ENCODE assay signal across 7 mouse cellular contexts in genomic region chr2:125865585-125865984, GRCm38 (mm10). TPM values are rescaled to one million over a fixed set of nuclear protein-coding genes. Genes with fewer than 3 reads are reported as not detected.
DNase-seq lines count a peak whose midpoint lies in the region; ATAC-seq and TF ChIP-seq lines count a peak whose summit lies in the region.

No protein-coding gene starts in this region.

- H3K4me3 ChIP-seq in lung, embryonic 15.5 days: peak overlapping the region; percentile 60
- no peak overlapping the region for H3K4me3 ChIP-seq in forebrain, embryonic 11.5 days (ENCODE audit: low read depth, low read length)
- H3K4me3 ChIP-seq in limb, embryonic 12.5 days (replicated peaks): peak overlapping the region; percentile 60; the same call in 1 of the 2 replicates
- H3K4me3 ChIP-seq in stomach, embryonic 15.5 days (replicated peaks): peak overlapping the region; percentile 57; the same call in 1 of the 2 replicates
- H3K4me3 ChIP-seq in lung, adult 2 months (replicated peaks; ENCODE audit: extremely low read depth, low read depth, low read length): no peak overlapping the region

- H3K27ac ChIP-seq in lung, embryonic 15.5 days: no peak overlapping the region
- H3K27ac ChIP-seq in forebrain, embryonic 11.5 days (ENCODE audit: low read depth, low read length): no peak overlapping the region
- H3K27ac ChIP-seq in limb, embryonic 12.5 days: 0 out of 2 replicates have a peak overlapping the region, but pooled peaks have one; percentile 53
- H3K27ac ChIP-seq in stomach, embryonic 15.5 days: no peak overlapping the region

- no peaks in the 10 kb centered on the region for H3K36me3 ChIP-seq in lung, embryonic 15.5 days
- H3K36me3 ChIP-seq in forebrain, embryonic 11.5 days (ENCODE audit: control insufficient read depth, insufficient read depth, low read length): no peaks in the 10 kb centered on the region
- H3K36me3 ChIP-seq in limb, embryonic 12.5 days: no peaks in the 10 kb centered on the region
- H3K36me3 ChIP-seq in stomach, embryonic 15.5 days: no peaks in the 10 kb centered on the region

- TF ChIP-seq POLR2A in lung, adult 2 months (IDR thresholded peaks at IDR 0.05; ENCODE audit: borderline replicate concordance, extremely low read depth, low read depth, low read length): no peak

- peaks cover 14% of the 10 kb centered on the region; the same call in 1 of the 2 replicates for H3K4me1 ChIP-seq in lung, embryonic 15.5 days
- no peaks in the 10 kb centered on the region for H3K4me1 ChIP-seq in forebrain, embryonic 11.5 days (replicated peaks; ENCODE audit: control insufficient read depth, insufficient read depth, low read length)
- H3K4me1 ChIP-seq in limb, embryonic 12.5 days (replicated peaks): peaks cover 12% of the 10 kb centered on the region
- H3K4me1 ChIP-seq in stomach, embryonic 15.5 days: no peaks in the 10 kb centered on the region
- H3K4me1 ChIP-seq in lung, adult 2 months (ENCODE audit: control insufficient read depth, insufficient read depth, low read length): peaks cover 4% of the 10 kb centered on the region

- no peaks in the 10 kb centered on the region for H3K27me3 ChIP-seq in lung, embryonic 15.5 days
- no peaks in the 10 kb centered on the region for H3K27me3 ChIP-seq in forebrain, embryonic 11.5 days (ENCODE audit: control insufficient read depth, insufficient read depth, low read length)
- no peaks in the 10 kb centered on the region for H3K27me3 ChIP-seq in limb, embryonic 12.5 days
- no peaks in the 10 kb centered on the region for H3K27me3 ChIP-seq in stomach, embryonic 15.5 days (replicated peaks)

- ATAC-seq in lung, embryonic 15.5 days (ENCODE audit: borderline replicate concordance, extremely low read depth, low FRiP score, low TSS enrichment): no peak
- ATAC-seq in forebrain, embryonic 11.5 days (replicated peaks; ENCODE audit: low FRiP score): no peak
- ATAC-seq in limb, embryonic 12.5 days (ENCODE audit: insufficient number of reproducible peaks, insufficient read depth, low FRiP score, low TSS enrichment, low read depth): no peak
- no peak for ATAC-seq in stomach, embryonic 15.5 days (ENCODE audit: insufficient read depth, low FRiP score, low read depth)

- no peak for TF ChIP-seq CTCF in lung, adult 2 months (IDR thresholded peaks at IDR 0.05; ENCODE audit: insufficient read depth, low read length)

- H3K4me2 ChIP-seq in lung, embryonic 15.5 days: peak overlapping the region; percentile 74
- H3K4me2 ChIP-seq in forebrain, embryonic 11.5 days (ENCODE audit: low read depth, low read length, severe bottlenecking): peak overlapping the region; percentile 68; the same call in 1 of the 2 replicates
- peak overlapping the region; percentile 80 for H3K4me2 ChIP-seq in limb, embryonic 12.5 days
- peak overlapping the region; percentile 58 for H3K4me2 ChIP-seq in stomach, embryonic 15.5 days

- DNase-seq in lung, adult 18-20 months: no peak
- DNase-seq in forebrain, embryonic 11.5 days (ENCODE audit: low spot score): no peak
- no peak for DNase-seq in lung, adult 2 months
- no peak for DNase-seq in spleen, postnatal 14 days (ENCODE audit: low spot score in 2 of 2)

- no peaks in the 10 kb centered on the region for H3K9me3 ChIP-seq in lung, embryonic 15.5 days
- no peaks in the 10 kb centered on the region for H3K9me3 ChIP-seq in forebrain, embryonic 11.5 days (ENCODE audit: control insufficient read depth, low read length)
- H3K9me3 ChIP-seq in limb, embryonic 12.5 days: no peaks in the 10 kb centered on the region
- no peaks in the 10 kb centered on the region for H3K9me3 ChIP-seq in stomach, embryonic 15.5 days

- no peak overlapping the region for H3K9ac ChIP-seq in lung, embryonic 15.5 days
- H3K9ac ChIP-seq in forebrain, embryonic 11.5 days (ENCODE audit: low read length): peak overlapping the region; percentile 67; the same call in 1 of the 2 replicates
- no peak overlapping the region for H3K9ac ChIP-seq in limb, embryonic 12.5 days (replicated peaks)
- H3K9ac ChIP-seq in stomach, embryonic 15.5 days: no peak overlapping the region

RNA-seq across cellular contexts. Expression of gene Cops2, which starts 6.6 kb away (rescaled TPM):
- 73.4 and 76.0 TPM in 2 replicates for polyA plus RNA-seq in lung, embryonic 15.5 days (2015; fragmentation: Nextera tagmentation; extraction: Ambion mirVana)
- 99.8 and 102 TPM in 2 replicates for polyA plus RNA-seq in forebrain, embryonic 11.5 days (2014; fragmentation: Nextera tagmentation; extraction: Ambion mirVana)
- polyA plus RNA-seq in limb, embryonic 12.5 days (2016; fragmentation: Nextera tagmentation; extraction: Ambion mirVana): 91.7 and 98.0 TPM in 2 replicates
- 66.1 and 69.4 TPM in 2 replicates for polyA plus RNA-seq in stomach, embryonic 15.5 days (2015; fragmentation: Nextera tagmentation; extraction: Ambion mirVana)
- polyA plus RNA-seq in lung, adult 2 months (2012; rRNA removed): 4.2 and 9.4 TPM in 2 replicates

RNA-seq across cellular contexts. Expression of gene Galk2, which starts 6.7 kb away (rescaled TPM):
- 39.4 and 39.9 TPM in 2 replicates for polyA plus RNA-seq in lung, embryonic 15.5 days (2015; fragmentation: Nextera tagmentation; extraction: Ambion mirVana)
- polyA plus RNA-seq in forebrain, embryonic 11.5 days (2014; fragmentation: Nextera tagmentation; extraction: Ambion mirVana): 28.8 and 29.3 TPM in 2 replicates
- polyA plus RNA-seq in limb, embryonic 12.5 days (2016; fragmentation: Nextera tagmentation; extraction: Ambion mirVana): 36.7 and 41.7 TPM in 2 replicates
- polyA plus RNA-seq in stomach, embryonic 15.5 days (2015; fragmentation: Nextera tagmentation; extraction: Ambion mirVana): 42.1 and 49.5 TPM in 2 replicates
- 9.7 and 15.2 TPM in 2 replicates for polyA plus RNA-seq in lung, adult 2 months (2012; rRNA removed)

Comparison
In these comparisons a context has a peak if more than half of its experiments do, and no peak if none do; other contexts are left out.
1. H3K4me3 ChIP-seq: peak in lung, embryonic 15.5 days (single experiment), limb, embryonic 12.5 days (single experiment) and stomach, embryonic 15.5 days (single experiment); none in forebrain, embryonic 11.5 days (single experiment) and lung, adult 2 months (single experiment).
2. Peak in every context shown above with its lines, with median percentiles within 50 percentile points of each other: H3K4me2 ChIP-seq.